Mouse (Mus musculus) cerebellum, adult 11-12 months (tissue): ENCODE measurements around the gene Lsm12.

Experiments
- DNase-seq: peaks from one replicate; pipeline ENCODE4 v3.0.0; 2022

The Lsm12 gene

DNA sequence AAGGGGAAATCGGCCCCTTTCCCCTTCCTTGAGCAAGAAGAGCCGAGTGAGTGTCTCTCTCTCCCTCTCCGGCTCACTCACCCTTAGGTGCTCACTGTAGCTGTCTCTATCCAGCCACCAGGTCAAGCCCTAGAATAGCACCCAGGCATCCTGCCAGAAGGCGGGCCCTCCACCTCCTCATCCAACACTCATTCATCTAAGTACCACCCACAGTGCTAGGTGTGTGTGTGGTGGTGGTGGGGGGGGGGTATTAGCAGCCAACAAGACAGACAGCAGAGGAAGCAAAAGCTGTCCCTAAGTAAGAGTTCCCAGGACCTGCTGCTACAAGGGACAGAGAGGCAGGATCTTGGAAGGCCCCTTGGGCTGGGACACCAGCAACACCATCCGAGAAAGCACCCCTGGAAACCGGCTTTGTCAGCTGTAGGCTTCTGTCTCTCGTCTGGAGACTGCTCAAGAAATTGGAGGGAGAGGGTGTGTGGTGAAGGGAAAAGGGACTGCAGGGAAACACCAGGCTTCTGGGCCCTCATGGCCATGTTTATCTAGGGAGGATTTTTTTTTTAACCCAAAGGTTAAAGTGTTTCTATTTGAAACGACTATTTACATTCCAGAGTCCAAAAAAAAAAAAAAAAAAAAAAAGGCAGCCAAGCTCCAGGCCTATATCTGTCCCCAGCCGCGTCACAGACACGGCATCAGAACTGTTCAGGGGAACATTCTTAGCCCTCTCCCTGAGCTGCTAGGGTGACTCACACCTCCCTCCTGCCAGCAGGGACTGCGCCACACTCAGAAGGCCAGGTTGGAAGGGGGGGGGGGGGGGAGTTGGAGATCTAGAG lies 31.2 kb upstream of the Lsm12 start:
- peak; percentile 64 for DNase-seq

DNA sequence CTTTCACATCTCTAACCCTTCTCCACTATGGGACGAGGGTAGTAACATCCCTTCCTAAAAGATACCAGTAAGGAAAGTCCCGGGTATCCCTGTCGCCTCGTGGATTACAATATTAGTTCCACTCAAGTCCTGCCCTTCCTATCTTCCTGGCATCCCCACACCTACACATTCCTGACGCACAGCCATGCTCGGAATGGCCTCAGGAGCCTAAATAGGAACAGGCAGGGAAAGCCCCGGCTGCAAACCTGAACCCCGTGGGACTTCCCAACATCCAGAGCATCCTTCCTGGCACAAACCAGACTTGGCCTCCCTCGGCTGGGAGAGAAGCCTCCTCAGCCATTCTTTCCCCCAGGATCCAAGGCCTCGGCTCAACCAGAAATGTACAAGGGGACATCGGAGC lies 30.4 kb upstream of the Lsm12 start:
- DNase-seq = peak; percentile 27

DNA sequence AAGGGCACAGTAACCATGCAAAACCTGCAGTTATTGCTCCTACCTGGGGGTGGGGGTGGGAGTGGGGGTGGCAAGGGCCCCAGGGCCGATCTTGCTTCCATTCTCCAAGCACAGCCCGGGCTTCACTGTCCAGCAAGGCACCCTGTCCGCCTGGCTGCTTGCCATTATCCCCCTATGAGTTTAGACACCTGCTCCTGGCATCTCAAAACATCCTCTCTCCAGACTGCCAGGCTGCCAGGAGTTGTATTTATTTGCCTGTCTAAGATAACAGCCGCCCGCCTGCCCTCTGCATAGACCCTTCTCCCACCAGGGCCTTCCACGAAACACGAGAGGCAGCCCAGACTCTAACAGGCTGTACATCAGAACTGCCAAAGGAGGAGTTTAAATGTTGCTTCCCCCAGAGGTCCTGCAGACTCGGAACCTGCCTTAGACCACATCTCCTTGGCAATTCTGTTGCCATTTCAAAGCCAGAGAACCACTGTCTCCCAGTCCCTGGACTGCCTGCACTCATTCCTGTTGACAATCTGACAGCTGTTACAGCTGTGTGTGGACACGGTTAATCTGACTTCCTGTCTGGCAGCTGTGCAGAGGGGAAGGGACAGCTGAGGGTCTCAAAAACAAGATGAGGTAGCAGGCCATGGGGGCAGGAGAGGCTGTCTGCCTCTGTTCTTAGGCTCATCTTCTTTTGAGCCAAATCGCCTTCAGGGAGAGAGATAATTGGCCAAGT lies 29.5 kb upstream of the Lsm12 start:
- peak; percentile 66 for DNase-seq

DNA sequence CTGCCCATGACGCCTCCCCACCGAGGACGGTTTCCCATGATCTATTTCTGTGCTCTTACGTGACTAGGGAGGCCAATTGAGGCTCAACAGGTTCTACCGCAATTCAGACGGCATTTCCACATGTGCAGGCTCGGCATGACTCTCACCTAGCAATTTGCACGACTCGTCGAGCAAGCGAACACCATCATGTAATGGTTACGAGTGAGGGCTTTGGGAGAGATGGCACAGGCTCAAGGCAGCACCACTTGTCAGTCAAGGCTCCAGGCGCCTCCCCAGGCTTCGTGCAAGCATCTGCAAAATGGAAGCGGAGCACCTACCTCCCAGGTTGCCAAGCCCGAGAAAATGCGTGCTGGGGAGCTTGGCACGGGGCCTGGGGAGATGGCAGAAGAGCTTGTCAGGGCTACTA lies 26.8 kb upstream of the Lsm12 start:
- DNase-seq = peak; percentile 64

DNA sequence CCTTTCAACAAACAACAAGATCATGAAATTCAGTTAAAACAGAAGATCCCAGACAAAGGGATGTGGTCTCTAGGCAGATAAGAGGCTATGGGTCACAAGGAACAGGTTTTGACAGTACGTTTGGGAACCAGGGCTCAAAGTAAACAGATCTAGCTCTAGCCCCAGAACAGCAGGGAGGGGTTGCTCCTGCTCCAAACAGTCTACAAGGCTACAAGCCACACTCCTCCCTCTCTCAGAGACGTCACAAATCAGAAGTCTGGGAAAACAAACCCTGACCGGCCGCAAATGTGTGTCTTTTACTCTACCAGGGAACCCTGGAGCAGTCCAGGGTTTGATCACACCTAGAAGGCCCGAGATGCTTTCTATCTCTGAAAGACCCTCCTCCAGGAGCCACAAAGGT lies 25.9 kb upstream of the Lsm12 start:
- DNase-seq = no peak

DNA sequence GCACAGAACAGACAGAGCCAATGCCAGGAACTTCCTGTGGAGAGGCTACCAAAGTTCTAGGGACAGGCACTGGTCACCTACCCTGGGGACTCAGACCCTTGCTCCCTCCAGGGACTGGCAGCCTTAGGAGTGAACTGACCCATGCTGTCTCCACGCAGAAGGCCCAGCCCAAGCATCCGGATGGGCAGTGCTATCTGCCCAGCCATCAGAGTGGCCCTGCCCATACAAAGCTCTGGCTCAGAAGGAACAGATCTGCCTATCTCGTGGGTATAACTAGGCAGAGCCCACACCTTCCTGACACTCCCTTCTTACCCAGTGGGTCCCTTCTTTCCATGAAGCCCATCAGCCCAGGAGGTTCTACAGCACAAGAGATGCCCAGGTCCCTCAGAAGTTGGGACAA lies 25.1 kb upstream of the Lsm12 start:
- no peak for DNase-seq

DNA sequence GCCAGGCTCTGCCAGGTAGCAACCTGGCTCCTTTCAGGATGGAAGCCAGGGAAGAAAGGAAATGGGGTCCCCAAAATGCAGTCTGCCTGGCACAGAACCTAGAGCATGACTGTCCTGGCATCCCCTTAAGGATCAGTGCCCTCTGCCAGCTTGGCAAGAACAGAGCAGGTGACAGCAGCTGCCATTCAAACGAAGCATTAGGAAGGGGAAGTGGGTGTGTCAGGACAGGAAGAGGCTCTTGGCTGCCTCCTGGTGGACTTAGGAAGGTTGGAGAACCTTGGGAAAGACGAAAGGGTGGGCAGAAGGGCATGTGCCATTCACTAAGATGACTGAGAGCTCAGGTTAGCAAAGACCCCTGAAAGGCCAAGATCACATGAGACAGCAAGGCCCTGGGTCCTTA lies 24.6 kb upstream of the Lsm12 start:
- DNase-seq = peak; percentile 88

DNA sequence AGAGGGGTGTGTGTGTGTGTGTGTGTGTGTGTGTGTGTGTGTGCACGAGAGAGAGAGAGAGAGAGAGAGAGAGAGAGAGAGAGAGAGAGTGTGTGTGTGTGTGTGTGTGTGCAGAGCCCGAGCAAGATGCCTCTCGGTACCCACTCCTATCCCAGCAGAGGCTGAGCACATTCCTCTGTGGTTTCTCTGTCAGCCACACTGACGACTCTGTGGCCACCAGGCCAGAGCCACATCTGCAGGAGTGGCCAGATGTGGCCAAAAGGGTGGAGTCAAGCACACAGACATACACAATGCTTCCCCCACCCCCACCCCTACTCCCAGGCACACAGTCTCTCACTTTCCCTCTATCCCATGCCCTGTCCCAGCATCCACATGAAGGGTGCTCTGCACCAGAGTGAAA lies 23.8 kb upstream of the Lsm12 start:
- DNase-seq = no peak

DNA sequence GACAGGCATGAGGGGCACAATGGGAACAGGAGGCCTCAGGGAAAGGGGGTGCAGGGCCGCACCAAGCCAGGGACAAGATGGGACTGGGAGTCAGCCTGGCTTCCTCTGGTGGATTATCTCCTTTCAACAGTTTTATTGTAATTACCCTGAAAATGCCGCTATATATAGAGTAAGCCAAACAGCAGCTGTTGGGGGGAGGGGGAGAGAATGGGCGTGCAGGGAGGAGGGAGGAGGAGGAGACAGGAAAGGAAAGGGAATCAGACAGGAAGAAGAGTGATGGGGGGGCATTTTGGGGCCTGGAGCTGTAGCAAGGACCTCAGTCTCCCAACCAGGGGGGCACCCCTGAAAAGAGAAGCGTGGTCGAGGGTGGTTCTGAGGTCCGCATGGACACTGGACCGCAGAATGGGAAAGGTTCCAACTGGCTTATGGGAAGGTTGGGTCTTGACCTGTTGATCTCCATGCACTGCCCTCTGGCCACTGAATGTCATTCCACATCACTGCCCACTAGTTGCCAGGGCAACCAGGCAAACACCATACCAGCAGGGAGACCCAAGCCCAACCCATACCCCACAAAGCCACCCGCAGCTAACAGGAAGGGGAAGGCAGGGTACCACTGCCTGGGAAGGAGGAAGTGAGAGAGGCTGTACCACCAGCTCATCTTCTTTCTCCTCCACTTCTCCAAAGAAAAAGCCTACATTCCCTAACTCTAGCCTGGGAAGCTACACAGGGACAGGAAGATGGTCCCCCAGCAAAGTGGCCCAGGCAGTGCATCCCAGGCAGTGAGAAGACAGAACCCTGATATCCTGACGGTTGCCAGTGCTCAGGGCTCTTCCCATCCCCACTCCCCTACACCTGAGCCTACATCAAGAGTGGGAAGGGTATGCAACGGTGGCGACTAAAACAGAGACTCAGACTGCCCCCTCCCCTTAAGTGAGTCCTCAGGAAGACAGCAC lies 23.0 kb upstream of the Lsm12 start:
- no peak for DNase-seq

DNA sequence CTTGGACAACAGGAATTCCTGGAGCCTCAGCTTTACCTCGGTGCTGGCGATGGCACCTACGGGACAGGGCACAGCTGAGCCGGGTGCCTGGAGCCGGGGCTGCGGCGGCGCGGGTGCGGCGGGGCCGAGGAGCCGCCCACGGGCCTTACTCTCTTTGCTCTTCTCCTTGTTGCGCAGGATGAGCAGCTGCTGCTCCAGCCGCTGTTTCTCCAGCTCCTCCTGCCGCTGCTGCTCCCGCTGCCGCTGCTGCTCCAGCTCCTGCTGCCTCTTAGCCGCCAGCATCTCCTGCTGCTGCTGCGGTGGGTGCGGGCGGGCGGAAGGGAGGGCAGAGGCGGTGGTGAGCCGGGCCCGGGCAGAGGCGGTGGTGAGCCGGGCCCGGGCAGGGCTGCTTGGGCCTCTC lies 21.4 kb upstream of the Lsm12 start:
- DNase-seq = no peak

DNA sequence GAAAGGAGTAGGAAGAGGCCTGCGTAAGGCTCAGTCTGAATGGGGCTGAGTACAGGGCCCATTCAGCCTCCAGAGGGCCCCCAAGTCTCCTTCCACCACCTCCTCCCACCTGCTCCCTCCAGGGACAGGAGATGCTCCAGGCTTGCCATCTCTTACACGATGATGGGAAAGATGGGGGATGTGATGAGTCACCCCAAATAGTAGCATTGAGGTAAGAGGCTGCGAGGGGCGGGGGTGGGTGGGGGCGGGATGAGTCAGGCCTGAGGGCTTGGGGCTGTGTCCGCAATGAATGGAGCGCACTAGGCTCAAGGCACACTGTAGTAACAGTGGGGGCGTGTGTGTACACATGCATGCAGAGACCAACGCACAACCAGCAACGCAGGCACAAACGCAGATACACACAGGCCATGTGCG lies 16.3 kb upstream of the Lsm12 start:
- DNase-seq = no peak

DNA sequence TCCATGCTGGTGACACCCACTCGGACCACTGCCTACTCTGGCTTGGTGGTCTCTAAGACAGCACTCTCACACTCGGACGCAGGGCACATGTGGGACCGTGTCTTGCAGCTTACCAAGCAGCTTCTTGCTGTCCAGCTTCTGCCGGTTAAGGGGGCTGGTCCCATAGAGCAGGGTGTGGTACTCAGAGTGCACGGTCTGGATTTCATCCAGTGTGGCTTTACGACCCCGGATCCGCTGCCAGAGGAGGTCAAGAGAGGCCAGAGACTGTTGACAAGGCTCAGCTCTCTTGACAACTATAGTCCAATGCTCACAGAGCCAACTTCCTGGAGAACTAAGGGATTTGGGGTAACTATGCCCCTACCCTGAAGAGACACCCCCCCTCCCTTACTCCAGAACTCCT lies 14.8 kb upstream of the Lsm12 start:
- DNase-seq = peak; percentile 21

DNA sequence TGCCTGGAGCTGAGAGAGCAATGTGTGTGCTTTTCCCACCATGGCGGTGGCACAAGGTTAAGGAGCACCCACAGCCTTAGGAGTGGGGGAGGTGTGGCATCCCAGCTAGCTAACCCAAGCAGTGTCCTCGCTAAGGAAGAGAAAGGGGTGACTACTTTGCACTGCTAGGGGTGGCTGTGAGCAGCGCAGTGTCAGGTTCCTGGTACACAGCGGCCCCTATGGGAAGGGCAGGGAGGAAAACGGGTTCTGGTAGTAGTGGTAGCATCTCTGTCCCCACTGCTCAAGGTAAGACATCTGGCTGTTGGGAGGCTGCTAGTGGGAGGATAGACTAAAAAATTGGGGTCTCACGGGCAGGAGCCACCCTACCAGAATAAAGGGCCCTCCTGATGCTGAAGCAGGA lies 13.1 kb upstream of the Lsm12 start:
- DNase-seq = no peak

DNA sequence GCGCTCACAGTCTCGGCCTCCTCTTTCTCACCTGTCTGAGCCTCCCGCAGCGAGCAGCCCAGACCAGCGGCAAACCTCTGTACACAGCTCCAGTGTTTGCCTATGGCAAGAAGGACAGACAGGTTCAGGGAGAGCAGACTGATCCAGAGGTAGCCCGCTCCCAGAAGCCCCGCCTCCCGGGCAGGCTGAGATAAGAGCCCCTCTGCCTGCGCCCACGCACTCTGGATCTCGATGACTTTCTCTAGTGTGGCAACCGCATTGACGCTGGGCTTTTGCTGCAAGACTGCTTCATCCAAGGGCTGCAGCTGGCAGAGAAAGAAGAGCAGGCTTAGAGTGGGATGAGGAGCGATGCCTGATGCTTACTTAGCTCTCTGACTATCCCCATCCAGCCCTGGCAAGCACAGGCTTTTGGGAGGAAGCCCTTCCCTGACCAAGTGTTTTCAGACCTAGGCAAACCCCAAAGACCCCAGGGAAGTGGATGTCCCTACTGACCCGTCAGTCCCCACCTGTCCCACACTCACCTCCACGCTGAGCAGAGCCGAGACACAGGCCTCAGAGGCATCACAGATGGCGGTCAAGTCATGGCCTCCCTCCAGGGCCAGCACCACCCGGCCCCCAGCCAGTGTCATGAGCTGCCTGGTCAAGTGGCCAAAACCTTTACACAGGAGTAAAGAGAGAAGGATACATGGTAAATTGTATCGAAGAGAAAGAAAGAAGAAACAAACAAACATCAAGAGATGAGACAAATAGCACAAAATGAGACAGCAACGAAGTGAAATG lies 11.1 kb upstream of the Lsm12 start:
- DNase-seq = peak; percentile 39

DNA sequence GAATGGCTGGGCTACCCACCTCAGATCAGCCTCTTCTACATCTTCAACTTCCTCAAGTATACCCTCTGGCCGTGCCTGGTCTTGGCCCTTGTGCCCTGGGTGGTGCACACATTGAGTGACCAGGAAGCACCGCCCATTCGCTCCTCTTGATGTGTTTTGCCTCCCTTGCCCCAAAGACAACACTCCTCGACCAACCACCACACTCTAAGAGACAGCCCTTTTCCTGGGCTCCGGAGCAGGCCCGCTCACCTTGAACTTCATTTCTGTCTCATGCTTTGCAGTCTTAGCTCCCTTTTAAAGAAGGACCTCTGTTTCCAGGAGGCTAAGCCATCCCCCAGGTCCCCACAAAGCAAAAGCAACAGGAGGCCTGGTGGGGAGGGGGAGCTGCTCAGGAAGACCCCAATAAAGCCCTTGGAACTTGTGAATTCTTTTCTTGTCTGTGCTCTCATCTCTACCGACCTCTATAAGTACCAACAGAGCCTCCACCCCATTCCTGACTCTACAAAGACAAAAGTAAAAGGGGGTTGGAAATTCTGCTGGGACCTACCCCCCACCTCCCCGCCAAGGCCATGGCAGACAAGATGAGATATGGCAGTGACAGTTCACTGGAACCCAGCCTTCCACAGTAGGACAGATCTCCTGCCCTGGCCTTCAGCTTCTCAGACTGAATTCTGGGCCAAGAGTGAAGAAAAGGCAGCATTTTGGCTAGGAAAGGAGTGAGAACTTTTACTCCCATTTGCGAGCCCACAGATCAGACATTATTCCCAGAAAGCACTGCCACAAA lies 8.8 kb upstream of the Lsm12 start:
- no peak for DNase-seq

DNA sequence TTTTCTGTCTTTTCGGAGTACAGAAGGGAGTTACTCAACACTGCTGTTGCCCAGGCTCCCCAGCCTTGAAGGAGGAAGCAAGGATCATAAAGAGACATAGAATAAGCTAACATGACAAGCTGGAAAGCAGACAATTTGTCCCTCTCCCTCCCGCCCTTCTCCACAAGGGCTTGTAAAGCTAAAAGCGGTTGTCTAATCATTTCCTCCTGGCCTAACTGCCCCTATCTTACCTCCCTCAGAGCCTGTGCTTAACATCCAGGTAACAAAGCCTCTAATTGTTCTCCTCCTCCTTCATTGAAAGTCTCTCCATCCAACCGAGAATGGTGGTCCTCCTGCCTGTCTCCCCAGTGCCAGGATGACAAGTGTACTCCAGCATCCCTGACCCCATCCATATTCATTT lies 5.8 kb upstream of the Lsm12 start:
- DNase-seq = peak; percentile 13

DNA sequence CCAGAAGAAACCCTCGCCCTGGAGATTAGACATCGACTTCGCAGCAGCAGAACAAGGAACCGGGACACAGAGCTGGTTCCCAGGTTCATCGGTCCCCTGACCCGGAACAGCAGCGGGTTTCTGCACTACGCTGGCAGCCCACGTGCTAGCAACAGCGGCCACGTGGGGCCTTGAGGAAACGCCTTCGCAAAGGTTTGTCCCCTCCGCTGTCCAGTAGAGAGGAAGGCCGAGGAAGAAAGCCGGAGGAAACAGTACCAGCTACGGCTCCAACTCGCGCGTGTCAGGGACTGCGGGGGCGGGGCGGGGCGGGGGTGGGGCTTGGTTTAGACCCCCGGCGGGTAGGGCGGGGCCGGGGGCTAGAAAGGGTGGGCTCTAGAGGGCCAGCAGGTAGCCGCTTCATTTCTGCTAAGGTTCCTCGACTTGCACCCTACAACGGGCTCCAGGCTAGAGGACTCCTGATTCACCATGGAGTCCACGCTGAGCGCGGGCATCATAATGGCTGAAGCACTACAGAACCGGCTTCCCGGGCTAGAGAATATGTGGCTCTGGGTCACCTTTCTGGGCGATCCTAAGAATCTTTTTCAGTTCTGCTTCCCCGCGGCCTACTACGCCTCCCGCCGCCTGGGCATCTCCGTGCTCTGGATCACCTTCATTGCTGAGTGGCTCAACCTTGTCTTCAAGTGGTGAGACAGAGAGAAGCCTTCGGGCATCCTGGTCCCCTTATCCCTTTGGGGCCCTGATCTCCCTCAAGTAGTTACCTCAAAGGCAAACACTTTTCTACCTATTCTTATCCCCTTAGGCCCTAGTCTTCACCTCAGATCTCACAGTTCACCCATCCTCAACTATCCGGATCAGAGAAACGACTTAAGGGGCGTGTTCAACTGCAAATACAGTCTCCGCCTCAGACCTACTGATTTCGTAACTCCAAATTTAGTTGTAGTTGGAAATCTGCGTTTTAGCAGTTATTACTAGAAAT lies 4.7 kb upstream of the Lsm12 start, which contains the start of gene G6pc3:
Gene G6pc3, plus strand, starts transcription at position 160 of the 976 bp plus-strand sequence.
- DNase-seq = peak; percentile 90

DNA sequence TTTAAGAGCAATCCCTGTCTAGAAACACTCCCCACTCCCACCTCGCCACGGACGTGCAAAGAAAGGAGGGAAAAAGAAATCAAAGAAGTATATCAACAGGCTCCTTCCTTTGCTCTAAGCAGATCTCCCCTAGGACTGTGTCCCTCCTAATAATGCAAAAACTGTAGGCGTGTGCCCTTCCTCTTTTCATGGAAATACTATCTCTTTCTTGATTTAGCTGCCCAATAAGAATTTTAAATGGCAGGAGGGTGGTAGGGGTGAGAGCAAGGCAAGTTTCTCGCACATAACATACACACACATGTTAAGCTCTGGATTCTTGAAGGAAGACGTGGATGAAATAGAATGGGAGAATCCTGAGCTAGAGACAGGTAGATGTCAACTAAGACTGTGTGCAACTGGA lies 3.9 kb upstream of the Lsm12 start:
- peak; percentile 18 for DNase-seq

DNA sequence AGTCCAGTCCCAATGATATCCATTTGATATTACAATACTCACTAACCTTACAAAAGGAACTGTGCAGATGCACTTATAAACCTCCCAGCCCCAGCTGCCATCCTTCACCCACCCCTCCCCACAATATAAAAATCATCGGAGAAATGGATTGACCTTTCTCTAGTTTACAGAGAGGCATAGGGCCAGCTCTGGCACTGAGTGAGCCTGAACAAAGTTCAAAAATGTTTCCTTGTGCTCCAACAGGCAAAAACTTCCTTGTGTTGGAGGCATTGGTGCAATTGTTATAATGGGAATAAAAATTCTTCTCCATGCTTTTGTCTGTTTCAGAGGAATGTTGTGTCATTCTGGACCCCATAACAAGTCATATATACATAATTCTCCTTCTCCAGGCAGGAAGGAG lies 1.1 kb upstream of the Lsm12 start:
- no peak for DNase-seq

DNA sequence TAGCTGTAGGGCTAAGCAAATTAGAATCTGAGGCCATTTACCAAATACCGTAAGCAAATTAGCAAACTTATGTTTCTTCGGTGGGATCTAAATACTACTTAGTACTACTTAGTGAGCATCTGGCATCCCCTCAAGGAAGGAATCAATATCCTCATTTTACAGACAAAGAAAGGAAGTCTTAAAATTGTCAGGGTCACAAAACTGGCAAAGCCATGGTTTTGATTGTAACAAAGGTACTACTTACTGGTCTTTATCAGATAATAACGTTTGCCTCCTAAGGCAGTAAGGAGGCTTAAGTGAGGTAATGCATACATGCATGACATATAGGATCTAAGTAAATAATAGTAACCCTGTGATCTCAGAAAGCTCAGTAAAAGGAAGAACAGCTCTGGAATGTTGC lies 581 bp upstream of the Lsm12 start:
- DNase-seq = no peak
